Mouse (Mus musculus) forebrain, postnatal 0 days (tissue): ENCODE results near the gene Csmd2. TPM values are rescaled to one million over a fixed set of nuclear protein-coding genes. Genes with fewer than 3 reads are reported as not detected.

ENCODE experiments used
- ATAC-seq: fragments of 200-750 bp; cut with Nextera tagmentation; 2 replicates; pipeline ENCODE4 v1.8.0; 2017; ENCODE audit warnings: mild to moderate bottlenecking, moderate library complexity
- DNase-seq: peaks from one replicate; pipeline ENCODE4 v3.0.0-alpha.2; 2015
- H3K27ac ChIP-seq: fragments of 300-500 bp; sonication (generic); 2 replicates; pipeline ENCODE4 v1.5.1; 2014; ENCODE audit warnings: low read depth, mild to moderate bottlenecking, antibody characterized with exemption, low read length, moderate library complexity, mixed read lengths
- H3K27me3 ChIP-seq: fragments of 300-500 bp; sonication (generic); 2 replicates; pipeline ENCODE4 v1.6.1; 2014; ENCODE audit warnings: mild to moderate bottlenecking, low read length, mixed read lengths; ENCODE audit not compliant: insufficient read depth
- H3K36me3 ChIP-seq: fragments of 300-500 bp; sonication (generic); 2 replicates; pipeline ENCODE4 v1.6.1; 2014; ENCODE audit warnings: mild to moderate bottlenecking, moderate library complexity; ENCODE audit not compliant: insufficient read depth
- H3K4me1 ChIP-seq: fragments of 300-500 bp; sonication (generic); 2 replicates; pipeline ENCODE4 v1.6.1; 2014; ENCODE audit warnings: antibody characterized with exemption; ENCODE audit not compliant: insufficient read depth
- H3K4me2 ChIP-seq: fragments of 300-500 bp; sonication (generic); 2 replicates; pipeline ENCODE4 v1.6.1; 2014; ENCODE audit warnings: low read depth, mild to moderate bottlenecking, moderate library complexity
- H3K4me3 ChIP-seq: fragments of 300-500 bp; sonication (generic); 2 replicates; pipeline ENCODE4 v1.5.1; 2014; ENCODE audit warnings: low read depth, low read length, mixed read lengths
- H3K9ac ChIP-seq: fragments of 300-500 bp; sonication (generic); 2 replicates; pipeline ENCODE4 v1.6.1; 2014; ENCODE audit warnings: mild to moderate bottlenecking
- H3K9me3 ChIP-seq: fragments of 300-500 bp; sonication (generic); 2 replicates; pipeline ENCODE4 v1.6.1; 2016; ENCODE audit warnings: low read length
- CTCF ChIP-seq: sonication (generic); IDR thresholded peaks from 2 replicates; pipeline ENCODE4 v1.5.1; 2016; ENCODE audit warnings: antibody characterized with exemption, control low read depth, low read depth
- WGBS: fragments of 180-500 bp; shearing (Covaris S2); extraction: QIAGEN DNeasy Blood & Tissue Kit; methylation state at CpG from one replicate; pipeline ENCODE4 v1.1.7; 2014; 5-methylcytosine and 5-hydroxymethylcytosine counted together
- polyA plus RNA-seq: library from polyadenylated mRNA; unstranded; fragments of >200 nt; fragmentation: Nextera tagmentation; extraction: Ambion mirVana; gene quantifications from 2 replicates; pipeline ENCODE4 v1.2.1, GENCODE M21; 2015
- total RNA-seq: library from RNA; depleted of rRNA; stranded (reverse); fragments of >200 nt; gene quantifications from 2 replicates; pipeline ENCODE4 v1.2.3, GENCODE M21; 2014

Gene Csmd2
- total and polyA plus RNA-seq, 2 experiments from 2014 or later = 5.5 to 35.8 TPM

- TF ChIP-seq CTCF = no peak
- Histone ChIP-seq H3K4me3 (no peak overlapping the region), H3K4me1 (no peaks in the 10 kb centered on the region; the same call in 1 of the 2 replicates), H3K9me3 (no peaks in the 10 kb centered on the region), H3K27me3 (no peaks in the 10 kb centered on the region), H3K4me2 (no peak overlapping the region), H3K27ac (no peak overlapping the region), H3K9ac (no peak overlapping the region), H3K36me3 (no peaks in the 10 kb centered on the region)
- no peak for ATAC-seq
- whole genome bisulfite sequencing = 100% methylated on average over 1 of the region's 1 CpGs
- no peak for DNase-seq
Measured at GRCm38 (mm10) chr4:128184747-128185146, 197.1 kb downstream of the Csmd2 start.

- H3K4me3 ChIP-seq = no peak overlapping the region
- H3K27me3 ChIP-seq = no peaks in the 10 kb centered on the region
- no peak for DNase-seq
- H3K4me2 ChIP-seq = no peak overlapping the region
- H3K9me3 ChIP-seq = no peaks in the 10 kb centered on the region
- H3K27ac ChIP-seq = no peak overlapping the region
- WGBS = 71% methylated on average over 8 of the region's 8 CpGs
- no peak for ATAC-seq
- no peak overlapping the region for H3K9ac ChIP-seq
- no peak for TF ChIP-seq CTCF
- no peaks in the 10 kb centered on the region for H3K4me1 ChIP-seq
- no peaks in the 10 kb centered on the region for H3K36me3 ChIP-seq
Measured at GRCm38 (mm10) chr4:128194454-128194853, 206.8 kb downstream of the Csmd2 start.

- ATAC-seq (no peak), DNase-seq (no peak)
- no peaks in the 10 kb centered on the region for H3K4me1 ChIP-seq
- H3K27ac ChIP-seq = no peak overlapping the region
- 0 out of 2 replicates have a peak, but pooled peaks cover 2% of the 10 kb centered on the region for H3K36me3 ChIP-seq
- H3K27me3 ChIP-seq = no peaks in the 10 kb centered on the region
- H3K4me2 ChIP-seq = no peak overlapping the region
- no peak for TF ChIP-seq CTCF
- WGBS = 68% methylated on average over 13 of the region's 13 CpGs
- no peak overlapping the region for H3K4me3 ChIP-seq
- no peak overlapping the region for H3K9ac ChIP-seq
- no peaks in the 10 kb centered on the region for H3K9me3 ChIP-seq
Measured at GRCm38 (mm10) chr4:128217991-128218595, 230.4 kb downstream of the Csmd2 start.

- H3K27ac ChIP-seq = no peak overlapping the region
- WGBS = 70% methylated on average over 6 of the region's 6 CpGs
- TF ChIP-seq CTCF = no peak
Measured at GRCm38 (mm10) chr4:128224453-128224852, 236.8 kb downstream of the Csmd2 start.

GRCm38 (mm10) chr4:128227377-128228316 is 240.0 kb downstream of the Csmd2 start:
- WGBS = 37% methylated on average over 13 of the region's 13 CpGs
- ATAC-seq (no peak; the same call in 1 of the 2 replicates), DNase-seq (no peak)
- no peak overlapping the region for H3K4me3 ChIP-seq
- H3K4me2 ChIP-seq = no peak overlapping the region
- H3K36me3 ChIP-seq = no peaks in the 10 kb centered on the region
- no peak overlapping the region for H3K9ac ChIP-seq
- no peak for TF ChIP-seq CTCF
- H3K27ac ChIP-seq = no peak overlapping the region
- H3K9me3 ChIP-seq = no peaks in the 10 kb centered on the region
- no peaks in the 10 kb centered on the region for H3K27me3 ChIP-seq
- 0 out of 2 replicates have a peak, but pooled peaks cover under 1% of the 10 kb centered on the region for H3K4me1 ChIP-seq

More at GRCm38 (mm10) chr4:128224453-128224852, 236.8 kb downstream of the Csmd2 start:
- H3K9me3 ChIP-seq = no peaks in the 10 kb centered on the region
- no peaks in the 10 kb centered on the region for H3K36me3 ChIP-seq
- no peaks in the 10 kb centered on the region for H3K27me3 ChIP-seq
- ATAC-seq = no peak
- DNase-seq = no peak
- H3K4me2 ChIP-seq = no peak overlapping the region
- H3K4me3 ChIP-seq = no peak overlapping the region
- H3K4me1 ChIP-seq = no peaks in the 10 kb centered on the region
- no peak overlapping the region for H3K9ac ChIP-seq

GRCm38 (mm10) chr4:128233458-128233857 is 245.8 kb downstream of the Csmd2 start:
- no peaks in the 10 kb centered on the region for H3K9me3 ChIP-seq
- no peak overlapping the region for H3K4me2 ChIP-seq
- no peak overlapping the region for H3K4me3 ChIP-seq
- H3K4me1 ChIP-seq = 0 out of 2 replicates have a peak, but pooled peaks cover 11% of the 10 kb centered on the region
- no peak for TF ChIP-seq CTCF
- H3K27ac ChIP-seq = peak overlapping the region; percentile 40; the same call in 1 of the 2 replicates
- no peaks in the 10 kb centered on the region for H3K36me3 ChIP-seq
- DNase-seq = peak; percentile 27
- H3K27me3 ChIP-seq = no peaks in the 10 kb centered on the region
- peak; percentile 27; the same call in 1 of the 2 replicates for ATAC-seq
- no peak overlapping the region for H3K9ac ChIP-seq
- 43% methylated on average over 13 of the region's 13 CpGs for WGBS

GRCm38 (mm10) chr4:128239113-128239512 is 251.5 kb downstream of the Csmd2 start:
- 37% methylated on average over 1 of the region's 1 CpGs for WGBS
- peak; percentile 60 for TF ChIP-seq CTCF
- H3K9me3 ChIP-seq = no peaks in the 10 kb centered on the region
- H3K27ac ChIP-seq = no peak overlapping the region
- no peak for ATAC-seq
- H3K9ac ChIP-seq = no peak overlapping the region
- peaks cover 8% of the 10 kb centered on the region for H3K4me1 ChIP-seq
- DNase-seq = peak; percentile 37
- H3K27me3 ChIP-seq = no peaks in the 10 kb centered on the region
- no peaks in the 10 kb centered on the region for H3K36me3 ChIP-seq
- H3K4me2 ChIP-seq = no peak overlapping the region
- H3K4me3 ChIP-seq = no peak overlapping the region
